Mouse (Mus musculus): Measurements from ENCODE around the gene Hoxa6.

DNA sequence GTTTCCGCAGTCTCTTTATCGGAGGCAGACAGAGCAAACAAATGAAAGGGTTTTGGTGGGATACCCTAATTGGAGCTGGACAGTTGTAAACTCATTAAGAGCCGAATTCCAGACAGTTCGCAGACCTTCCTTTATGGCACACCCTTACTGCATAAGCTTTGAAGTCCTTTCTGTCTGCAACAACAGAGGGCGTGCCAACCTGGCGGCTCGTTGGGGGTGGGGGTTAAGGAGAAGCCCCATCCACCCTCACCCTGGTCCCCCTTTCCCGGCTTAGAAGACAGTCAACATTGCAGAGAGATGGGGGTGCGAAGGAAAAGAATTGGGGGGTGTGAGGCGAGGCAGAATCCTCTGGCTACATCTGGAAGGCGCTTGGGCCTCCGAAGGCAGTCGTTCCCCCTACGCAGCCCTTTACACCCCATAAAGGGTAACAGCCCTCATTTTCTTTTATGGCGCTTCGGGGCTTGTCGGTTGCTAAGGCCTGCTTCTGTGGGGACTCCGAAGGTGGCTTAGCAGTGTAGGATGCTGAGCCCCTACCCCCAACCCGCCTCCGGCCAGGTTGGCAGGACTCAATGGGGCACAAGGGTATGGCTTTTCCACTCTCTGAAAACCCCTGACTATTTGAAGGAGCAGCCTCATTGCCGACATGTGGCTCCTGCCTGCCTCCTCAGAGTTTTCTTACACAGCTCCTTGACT, 13.6 kb upstream of the Hoxa6 start:
- TF ChIP-seq CTCF (IDR thresholded peaks at IDR 0.05; ENCODE audit: extremely low read depth, insufficient read length, insufficient replicate concordance, low read depth, low read length) (no peak), POLR2A (IDR thresholded peaks at IDR 0.05; ENCODE audit: low read depth, low read length) (no peak)
